Mouse (Mus musculus): Measurements from ENCODE around the gene Xpo5. TPM values are rescaled to one million over a fixed set of nuclear protein-coding genes. Genes with fewer than 3 reads are reported as not detected.

Gene Xpo5
- total RNA-seq, 2 experiments from 2014 or later = 20.5 to 21.7 TPM

DNA sequence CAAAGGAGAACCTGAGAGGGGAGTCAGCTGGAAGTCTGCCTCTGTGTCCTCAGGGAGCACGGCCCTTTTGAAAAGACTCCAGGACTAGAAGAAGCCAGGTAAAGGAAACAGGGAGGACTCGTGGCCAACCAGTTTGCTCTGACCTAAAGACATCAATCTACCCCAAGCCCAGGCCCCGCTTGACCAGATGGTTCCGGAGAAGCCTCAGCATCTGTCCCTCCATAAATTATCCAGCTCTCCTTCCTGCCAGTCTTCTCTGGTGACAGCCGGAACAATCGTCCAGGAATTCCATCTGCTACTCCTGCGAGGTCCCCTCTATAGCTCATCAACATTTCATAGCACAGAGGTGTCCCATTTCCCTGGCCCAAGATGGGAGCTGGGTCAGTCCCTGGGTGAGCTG, 82.1 kb downstream of the Xpo5 start:
- DNase-seq = no peak

DNA sequence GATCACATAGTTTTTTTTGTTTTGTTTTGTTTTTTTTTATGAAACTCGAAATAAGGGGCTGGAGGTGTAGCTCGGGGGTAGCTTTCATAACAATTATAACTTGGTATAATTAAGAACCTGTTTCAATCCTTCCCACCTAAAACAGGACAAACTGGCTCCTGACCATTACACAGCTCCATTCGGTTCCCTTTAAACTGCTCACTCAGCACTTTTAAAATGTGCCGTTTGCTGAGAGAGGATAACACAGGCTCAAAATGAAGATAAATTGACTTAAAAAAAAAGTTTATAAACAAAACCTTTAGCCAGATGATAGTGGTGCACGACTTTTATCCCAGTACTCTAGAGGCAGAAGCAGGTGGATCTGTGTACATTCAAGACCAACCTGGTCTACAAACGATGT, 82.8 kb downstream of the Xpo5 start:
- no peak for DNase-seq

DNA sequence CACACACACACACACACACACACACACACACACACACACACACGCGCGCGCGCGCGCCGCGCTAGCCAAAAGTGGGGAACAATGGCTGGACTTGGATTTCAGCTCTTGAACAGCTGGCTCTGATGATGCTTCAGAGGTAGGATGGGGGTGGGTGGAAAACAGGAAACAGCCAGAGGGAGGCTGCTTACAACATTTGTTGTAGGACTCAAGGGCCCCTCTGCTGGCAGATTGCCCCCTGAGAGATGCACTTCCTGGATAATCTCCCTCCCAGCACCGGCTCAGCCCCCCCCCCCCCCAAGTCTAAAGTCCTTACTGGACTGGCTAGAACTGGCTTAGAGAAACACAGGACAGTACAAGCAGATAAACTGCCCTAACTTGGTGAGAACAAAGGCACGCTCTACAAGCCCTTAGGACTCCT, 85.1 kb downstream of the Xpo5 start:
- peak; percentile 63 to 83 for DNase-seq

Small RNA genes lying within 50 kb of the gene (microRNA-seq; reads per million reads assigned to microRNA genes)
- gene Mir693 = 0.38 to 0.54 reads per million in 2 experiments

Other genes starting within 250 kb of the Xpo5 start
- gene Vegfa, start 170.4 kb upstream of the Xpo5 start, total RNA-seq (2021) = 100 to 1,000 TPM; 233 to 240 TPM
- 100 to 1,000 TPM; 143 to 145 TPM for gene Mrps18a, start 91.8 kb upstream of the Xpo5 start, total RNA-seq (2021)
- under 1 TPM; 0.41 to 0.60 TPM for gene Rsph9, start 58.6 kb upstream of the Xpo5 start, total RNA-seq (2021)
- gene Mad2l1bp, start 49.2 kb upstream of the Xpo5 start, total RNA-seq (2021) = 10 to 100 TPM; 28.0 to 30.4 TPM
- 10 to 100 TPM; 49.5 to 51.2 TPM for gene Gtpbp2, start 41.8 kb upstream of the Xpo5 start, total RNA-seq (2021)
- gene Polh, start 137 bp upstream of the Xpo5 start, total RNA-seq (2021) = 1 to 10 TPM; 8.0 to 9.5 TPM
- 10 to 100 TPM; 24.5 to 27.2 TPM for gene Polr1c, start 45.3 kb downstream of the Xpo5 start, total RNA-seq (2021)
- 10 to 100 TPM; 73.6 to 77.5 TPM for gene Yipf3, start 45.3 kb downstream of the Xpo5 start, total RNA-seq (2021)
- gene Lrrc73, start 50.7 kb downstream of the Xpo5 start, total RNA-seq (2021) = under 1 TPM; 0.18 to 0.37 TPM
- gene Tjap1, start 80.2 kb downstream of the Xpo5 start, total RNA-seq (2021) = 10 to 100 TPM; 29.7 to 29.9 TPM
- gene Dlk2, start 94.6 kb downstream of the Xpo5 start, total RNA-seq (2021) = under 1 TPM; 0.20 to 0.21 TPM
- 1 to 10 TPM; 3.6 to 4.2 TPM for gene Abcc10, start 125.6 kb downstream of the Xpo5 start, total RNA-seq (2021)
- 10 to 100 TPM; 17.1 to 21.7 TPM for gene Zfp318, start 180.9 kb downstream of the Xpo5 start, total RNA-seq (2021)
- gene Crip3, start 226.1 kb downstream of the Xpo5 start, total RNA-seq (2021) = 1 to 10 TPM in 1 of 2 experiments, under 1 TPM in 1; 0.82 to 1.2 TPM
- not detected for gene Slc22a7, start 235.7 kb downstream of the Xpo5 start, total RNA-seq (2021)

All from heart, adult 18-20 months (tissue).